Mouse (Mus musculus) stomach, postnatal 0 days (tissue): ENCODE results near the gene Ctdnep1. TPM values are rescaled to one million over a fixed set of nuclear protein-coding genes. Genes with fewer than 3 reads are reported as not detected.
A peak's percentile ranks its signal among the peaks of the same experiment; 100 is the strongest.

ENCODE experiments used
- ATAC-seq: fragments of 200-750 bp; cut with Nextera tagmentation; 2 replicates; pipeline ENCODE4 v1.8.0; 2017; ENCODE audit not compliant: low FRiP score, low TSS enrichment
- DNase-seq: peaks from one replicate; pipeline ENCODE4 v3.0.0-alpha.2; 2016; ENCODE audit warnings: low spot score
- H3K27ac ChIP-seq: fragments of 300-500 bp; sonication (generic); replicated peaks from 2 replicates; pipeline ENCODE4 v1.5.1; 2014; ENCODE audit warnings: mild to moderate bottlenecking, control low read depth
- H3K27me3 ChIP-seq: fragments of 300-500 bp; sonication (generic); 2 replicates; pipeline ENCODE4 v1.6.1; 2014; ENCODE audit warnings: low read length; ENCODE audit not compliant: control insufficient read depth, insufficient read depth
- H3K36me3 ChIP-seq: fragments of 300-500 bp; sonication (generic); 2 replicates; pipeline ENCODE4 v1.6.1; 2014; ENCODE audit warnings: low read length, mixed read lengths; ENCODE audit not compliant: control insufficient read depth, insufficient read depth
- H3K4me1 ChIP-seq: fragments of 300-500 bp; sonication (generic); replicated peaks from 2 replicates; pipeline ENCODE4 v1.6.1; 2014; ENCODE audit warnings: antibody characterized with exemption; ENCODE audit not compliant: control insufficient read depth, insufficient read depth
- H3K4me2 ChIP-seq: fragments of 300-500 bp; sonication (generic); replicated peaks from 2 replicates; pipeline ENCODE4 v1.6.1; 2014; ENCODE audit warnings: low read depth, mild to moderate bottlenecking, control low read depth, moderate library complexity
- H3K4me3 ChIP-seq: fragments of 300-500 bp; sonication (generic); 2 replicates; pipeline ENCODE4 v1.5.1; 2014; ENCODE audit warnings: low read depth, low read length, control low read depth
- H3K9ac ChIP-seq: fragments of 300-500 bp; sonication (generic); 2 replicates; pipeline ENCODE4 v1.6.1; 2014; ENCODE audit warnings: mild to moderate bottlenecking, low read length, control low read depth, mixed read lengths
- H3K9me3 ChIP-seq: fragments of 300-500 bp; sonication (generic); 2 replicates; pipeline ENCODE4 v1.6.1; 2016; ENCODE audit warnings: low read length; ENCODE audit not compliant: control insufficient read depth
- CTCF ChIP-seq: IDR thresholded peaks from 2 replicates; pipeline ENCODE4 v1.5.1; 2016; ENCODE audit warnings: antibody characterized with exemption, low read depth, mild to moderate bottlenecking, moderate library complexity
- EP300 ChIP-seq: optimal IDR thresholded peaks from 2 replicates; pipeline ENCODE3; 2016; ENCODE audit warnings: antibody characterized with exemption
- WGBS: fragments of 180-500 bp; shearing (Covaris S2); extraction: QIAGEN DNeasy Blood & Tissue Kit; methylation state at CpG from one replicate; pipeline ENCODE4 v1.1.7; 2014; 5-methylcytosine and 5-hydroxymethylcytosine counted together
- polyA plus RNA-seq: library from polyadenylated mRNA; unstranded; fragments of >200 nt; fragmentation: Nextera tagmentation; extraction: Ambion mirVana; gene quantifications from 2 replicates; pipeline ENCODE4 v1.2.1, GENCODE M21; 2015

Ctdnep1 gene
- polyA plus RNA-seq, 1 experiment from 2014 or later = 13.1 TPM

- peak overlapping the region; percentile 82 for H3K27ac ChIP-seq
- WGBS = 6% methylated on average over 49 of the region's 49 CpGs
Observed at GRCm38 (mm10) chr11:69965271-69966005, 15.5 kb upstream of the Ctdnep1 start.

GRCm38 (mm10) chr11:69966006-69966859, 14.7 kb upstream of the Ctdnep1 start:
- H3K9ac ChIP-seq = peak overlapping the region; percentile 59
- WGBS = 3% methylated on average over 52 of the region's 59 CpGs
- peak; percentile 55 for ATAC-seq
- peak; percentile 89 for DNase-seq
- H3K4me3 ChIP-seq = peak overlapping the region; percentile 43
- H3K4me2 ChIP-seq = peak overlapping the region; percentile 65
- H3K36me3 ChIP-seq = peaks cover 9% of the 10 kb centered on the region; the same call in 1 of the 2 replicates
- H3K27me3 ChIP-seq = peaks cover 6% of the 10 kb centered on the region; the same call in 1 of the 2 replicates
- no peak for TF ChIP-seq CTCF
- no peak for TF ChIP-seq EP300
- H3K4me1 ChIP-seq = peaks cover 2% of the 10 kb centered on the region; the same call in 1 of the 2 replicates
- H3K9me3 ChIP-seq = no peaks in the 10 kb centered on the region
- peak overlapping the region; percentile 82 for H3K27ac ChIP-seq

More at GRCm38 (mm10) chr11:69965271-69966005, 15.5 kb upstream of the Ctdnep1 start:
- H3K9ac ChIP-seq = peak overlapping the region; percentile 59; the same call in 1 of the 2 replicates
- peak overlapping the region; percentile 65 for H3K4me2 ChIP-seq
- H3K27me3 ChIP-seq = peaks cover 6% of the 10 kb centered on the region; the same call in 1 of the 2 replicates
- H3K4me1 ChIP-seq = peaks cover 2% of the 10 kb centered on the region; the same call in 1 of the 2 replicates
- ATAC-seq (peak; percentile 67), DNase-seq (peak; percentile 89)
- peak; percentile 8; the same call in 1 of the 2 replicates for TF ChIP-seq CTCF
- no peak for TF ChIP-seq EP300
- H3K4me3 ChIP-seq = peak overlapping the region; percentile 43
- peaks cover 7% of the 10 kb centered on the region; the same call in 1 of the 2 replicates for H3K36me3 ChIP-seq
- no peaks in the 10 kb centered on the region for H3K9me3 ChIP-seq

GRCm38 (mm10) chr11:69966860-69967517, 14.0 kb upstream of the Ctdnep1 start:
- Histone ChIP-seq H3K9ac (peak overlapping the region; percentile 59), H3K9me3 (no peaks in the 10 kb centered on the region), H3K27ac (0 out of 2 replicates have a peak overlapping the region, but pooled peaks have one; percentile 35), H3K4me1 (peaks cover 2% of the 10 kb centered on the region; the same call in 1 of the 2 replicates), H3K4me3 (peak overlapping the region; percentile 43), H3K27me3 (peaks cover 6% of the 10 kb centered on the region; the same call in 1 of the 2 replicates), H3K36me3 (peaks cover 11% of the 10 kb centered on the region; the same call in 1 of the 2 replicates), H3K4me2 (peak overlapping the region; percentile 65)
- 35% methylated on average over 17 of the region's 17 CpGs for WGBS
- ATAC-seq (no peak), DNase-seq (no peak)
- TF ChIP-seq EP300 (no peak), CTCF (no peak)

- 63% methylated on average over 4 of the region's 4 CpGs for WGBS
- Histone ChIP-seq H3K4me3 (no peak overlapping the region), H3K4me2 (no peak overlapping the region), H3K9ac (no peak overlapping the region), H3K4me1 (peaks cover 2% of the 10 kb centered on the region; the same call in 1 of the 2 replicates), H3K27me3 (peaks cover 6% of the 10 kb centered on the region; the same call in 1 of the 2 replicates), H3K36me3 (peaks cover 11% of the 10 kb centered on the region; the same call in 1 of the 2 replicates), H3K27ac (no peak overlapping the region), H3K9me3 (no peaks in the 10 kb centered on the region)
- DNase-seq (no peak), ATAC-seq (no peak)
- TF ChIP-seq EP300 (no peak), CTCF (no peak)
Observed at GRCm38 (mm10) chr11:69968793-69969192, 12.2 kb upstream of the Ctdnep1 start.

- peaks cover 2% of the 10 kb centered on the region; the same call in 1 of the 2 replicates for H3K27me3 ChIP-seq
- H3K4me3 ChIP-seq = no peak overlapping the region
- peaks cover 2% of the 10 kb centered on the region; the same call in 1 of the 2 replicates for H3K4me1 ChIP-seq
- TF ChIP-seq CTCF (no peak), EP300 (no peak)
- H3K9me3 ChIP-seq = no peaks in the 10 kb centered on the region
- WGBS = 65% methylated on average over 6 of the region's 6 CpGs
- DNase-seq (no peak), ATAC-seq (no peak)
- no peak overlapping the region for H3K4me2 ChIP-seq
- no peak overlapping the region for H3K9ac ChIP-seq
- peaks cover 22% of the 10 kb centered on the region for H3K36me3 ChIP-seq
- no peak overlapping the region for H3K27ac ChIP-seq
Observed at GRCm38 (mm10) chr11:69970222-69970621, 10.7 kb upstream of the Ctdnep1 start.
